Mouse (Mus musculus) right cerebral cortex, postnatal 36 days (tissue): ENCODE measurements around the gene Msx1.

ENCODE experiments used
- DNase-seq, 2 experiments: peaks; one replicate each; pipeline ENCODE4 v3.0.0; 2022; ENCODE audit warnings: low spot score in 2 of 2, mixed read lengths in 1 of 2

Msx1 gene

DNA sequence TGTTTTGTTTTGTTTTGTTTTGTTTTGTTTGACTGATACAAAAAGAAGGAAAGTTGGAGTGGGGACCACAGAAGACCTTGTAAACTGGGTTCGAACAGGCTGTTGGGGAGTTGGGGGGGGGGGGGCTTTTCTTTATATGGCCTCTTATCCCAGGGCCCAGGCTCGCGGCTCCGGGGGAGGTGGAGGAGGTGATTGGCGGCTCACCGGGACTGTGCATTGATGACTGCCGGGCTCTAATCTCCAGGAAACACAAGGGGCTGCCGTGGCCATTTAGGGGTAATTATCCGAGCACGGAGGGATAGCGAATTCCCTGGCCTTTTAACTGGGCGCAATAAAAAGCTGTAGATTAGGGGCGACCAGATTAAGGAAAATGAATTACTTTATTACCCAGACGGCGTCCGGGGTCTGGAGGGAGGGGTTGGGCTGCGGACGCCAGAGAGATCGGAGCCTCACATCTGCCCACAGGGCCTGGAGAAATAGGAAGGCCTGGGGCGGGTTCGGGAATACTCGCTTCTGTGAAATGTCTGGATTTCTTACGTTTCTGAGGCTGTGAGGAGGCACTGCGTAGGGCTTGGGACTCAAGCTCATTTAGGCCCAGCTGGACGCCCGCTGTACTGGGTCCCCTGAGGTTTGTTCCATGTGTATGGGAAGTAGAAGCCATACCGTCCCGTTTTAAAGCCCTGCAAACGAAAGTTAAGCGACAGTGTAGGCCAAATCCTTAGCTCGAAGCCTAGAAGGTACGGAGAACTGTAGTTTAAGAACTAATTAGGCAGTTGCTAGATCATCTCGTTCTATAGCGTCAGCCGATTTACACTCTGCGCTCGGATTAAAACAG is 1.4 kb upstream of the Msx1 start:
- no peak for DNase-seq

DNA sequence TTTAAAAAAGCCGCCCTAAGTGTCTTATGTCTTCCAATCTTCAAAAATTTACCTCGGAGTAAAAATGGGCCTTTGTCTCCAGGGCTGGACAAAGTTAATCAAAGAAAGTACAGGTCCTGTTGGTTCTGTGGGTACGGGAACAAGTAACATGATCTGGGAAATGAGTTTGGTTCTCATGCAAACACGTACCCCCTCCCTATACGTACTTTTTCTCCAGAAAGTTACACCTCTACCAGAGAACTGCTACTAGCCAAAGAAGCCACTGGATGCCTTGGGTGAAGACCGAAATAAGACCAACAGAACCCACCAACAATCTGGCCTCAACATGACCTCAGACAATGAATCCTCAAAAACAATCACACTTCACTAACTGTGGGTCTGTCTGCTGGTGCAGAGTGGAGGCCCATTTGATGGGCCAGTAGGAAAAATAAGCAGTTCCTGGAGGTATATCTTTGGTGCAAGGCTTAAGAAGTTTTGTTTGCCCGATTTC is 773 bp upstream of the Msx1 start:
- no peak for DNase-seq

DNA sequence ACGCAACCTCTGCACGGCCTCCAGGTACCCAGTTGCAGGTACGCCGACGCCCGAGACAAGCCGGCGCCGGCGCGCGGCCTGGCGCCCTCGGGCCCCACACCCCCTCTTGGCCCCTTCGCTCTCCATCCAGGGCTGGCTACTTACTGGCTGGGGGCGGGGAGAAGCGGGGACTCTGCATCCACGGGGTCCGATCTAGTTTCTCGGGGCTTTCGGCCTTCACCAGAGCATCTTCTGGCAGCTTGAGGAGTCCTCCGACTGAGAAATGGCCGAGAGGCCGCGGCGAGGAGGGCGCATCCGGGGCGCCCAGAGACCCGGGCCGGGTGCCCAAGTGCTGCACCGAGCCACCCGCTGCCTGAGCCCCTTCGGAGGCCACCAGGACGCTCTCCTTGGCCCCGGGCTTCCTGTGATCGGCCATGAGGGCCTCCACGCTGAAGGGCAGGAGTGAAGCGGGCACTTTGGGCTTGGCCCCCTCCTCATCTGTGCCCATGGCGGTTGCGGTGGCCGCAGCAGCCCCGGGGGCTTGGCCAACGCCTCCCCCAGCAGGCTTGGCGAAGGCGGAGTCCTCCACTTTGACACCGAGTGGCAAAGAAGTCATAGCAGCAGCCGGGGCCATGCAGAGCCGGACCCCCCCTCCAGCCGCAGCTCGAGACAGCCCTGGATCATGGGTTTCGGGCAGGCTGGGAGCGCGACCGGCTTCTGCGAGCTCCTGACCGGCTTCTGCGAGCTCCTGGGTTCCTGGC is 492 bp downstream of the Msx1 start:
- DNase-seq = no peak

- DNase-seq = no peak
Measured at GRCm38 (mm10) chr5:37822791-37823720, 1.3 kb downstream of the Msx1 start.

- no peak for DNase-seq
Measured at GRCm38 (mm10) chr5:37822116-37822707, 2.2 kb downstream of the Msx1 start.

DNA sequence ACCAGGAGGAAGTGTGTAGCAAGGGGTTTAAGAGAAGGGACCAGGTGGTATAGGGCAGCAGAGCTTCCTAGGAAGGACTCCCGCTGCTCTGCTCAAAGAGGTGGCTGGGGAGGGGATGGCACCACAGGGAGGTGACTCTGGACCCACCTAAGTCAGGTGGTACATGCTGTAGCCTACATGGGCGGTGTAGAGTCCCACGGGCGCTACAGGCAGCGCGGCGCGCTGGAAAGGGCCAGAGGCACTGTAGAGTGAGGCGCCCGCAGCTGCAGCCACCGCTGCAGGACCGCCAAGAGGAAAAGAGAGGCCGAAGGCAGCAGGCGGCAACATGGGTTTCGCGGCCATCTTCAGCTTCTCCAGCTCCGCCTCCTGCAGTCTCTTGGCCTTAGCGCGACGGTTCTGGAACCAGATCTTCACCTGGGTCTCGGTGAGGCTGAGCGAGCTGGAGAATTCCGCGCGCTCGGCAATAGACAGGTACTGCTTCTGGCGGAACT is 3.2 kb downstream of the Msx1 start:
- DNase-seq = no peak

DNA sequence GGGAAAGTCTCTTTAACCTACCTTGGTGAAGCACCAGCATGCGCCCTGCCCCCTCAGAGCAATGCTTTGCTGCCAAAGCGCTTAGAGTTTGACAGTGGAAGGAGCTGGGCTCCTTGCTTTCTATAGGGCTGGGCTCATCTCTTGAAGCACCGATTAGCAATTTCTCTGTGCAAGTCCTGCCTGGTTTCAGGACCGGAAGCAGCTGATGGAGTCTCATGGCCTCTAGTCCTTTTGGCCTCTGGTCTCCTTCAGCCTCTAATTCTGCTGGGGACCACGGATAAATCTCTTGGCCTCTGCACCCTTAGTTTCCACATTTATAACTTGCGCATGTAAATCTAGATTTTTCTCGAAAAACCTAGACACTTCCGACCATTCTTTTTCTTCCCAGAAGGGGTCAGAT is 3.7 kb downstream of the Msx1 start:
- DNase-seq = no peak

DNA sequence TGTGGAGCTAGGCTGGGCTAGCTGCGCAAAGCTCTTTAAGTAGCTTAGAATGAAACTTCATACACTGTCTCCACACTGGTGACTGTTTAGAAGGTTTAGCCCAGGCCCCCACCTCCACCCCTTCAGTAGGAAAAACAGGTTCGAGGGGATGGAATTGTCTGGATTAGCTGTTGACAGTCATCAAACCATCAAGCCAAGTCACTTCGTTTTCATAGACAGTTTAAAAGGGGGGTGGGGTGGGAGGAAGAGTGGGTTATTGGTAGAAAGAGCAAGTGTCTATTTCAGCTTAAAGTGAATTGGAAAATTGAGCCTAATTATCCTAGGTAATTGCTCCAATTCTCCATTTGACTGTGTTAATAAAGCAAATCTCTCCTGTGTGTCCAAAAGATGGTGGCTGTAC is 4.4 kb downstream of the Msx1 start:
- DNase-seq = no peak

DNA sequence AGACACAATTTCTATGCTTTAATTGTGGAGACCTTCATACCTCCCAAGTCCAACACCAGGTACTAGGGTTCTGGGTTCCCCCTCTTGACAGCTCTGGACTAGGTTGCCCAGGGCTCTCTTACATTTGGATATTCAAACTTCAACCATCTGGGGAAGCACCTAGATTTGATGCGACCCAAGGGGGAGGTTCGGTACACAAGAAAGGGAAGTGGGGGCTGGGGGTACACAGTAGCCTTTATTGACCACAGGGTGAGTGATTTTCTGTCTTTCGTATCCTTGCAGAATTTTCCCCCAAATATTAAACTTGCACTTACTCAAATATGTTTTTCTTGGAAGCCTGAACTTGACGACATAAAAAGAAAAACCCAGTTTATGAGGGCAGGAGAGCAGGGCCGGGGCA is 4.8 kb downstream of the Msx1 start:
- DNase-seq = no peak

GRCm38 (mm10) chr5:37818533-37819215 is 5.7 kb downstream of the Msx1 start:
- no peak for DNase-seq

- DNase-seq = no peak
Measured at GRCm38 (mm10) chr5:37817658-37818532, 6.5 kb downstream of the Msx1 start.

DNA sequence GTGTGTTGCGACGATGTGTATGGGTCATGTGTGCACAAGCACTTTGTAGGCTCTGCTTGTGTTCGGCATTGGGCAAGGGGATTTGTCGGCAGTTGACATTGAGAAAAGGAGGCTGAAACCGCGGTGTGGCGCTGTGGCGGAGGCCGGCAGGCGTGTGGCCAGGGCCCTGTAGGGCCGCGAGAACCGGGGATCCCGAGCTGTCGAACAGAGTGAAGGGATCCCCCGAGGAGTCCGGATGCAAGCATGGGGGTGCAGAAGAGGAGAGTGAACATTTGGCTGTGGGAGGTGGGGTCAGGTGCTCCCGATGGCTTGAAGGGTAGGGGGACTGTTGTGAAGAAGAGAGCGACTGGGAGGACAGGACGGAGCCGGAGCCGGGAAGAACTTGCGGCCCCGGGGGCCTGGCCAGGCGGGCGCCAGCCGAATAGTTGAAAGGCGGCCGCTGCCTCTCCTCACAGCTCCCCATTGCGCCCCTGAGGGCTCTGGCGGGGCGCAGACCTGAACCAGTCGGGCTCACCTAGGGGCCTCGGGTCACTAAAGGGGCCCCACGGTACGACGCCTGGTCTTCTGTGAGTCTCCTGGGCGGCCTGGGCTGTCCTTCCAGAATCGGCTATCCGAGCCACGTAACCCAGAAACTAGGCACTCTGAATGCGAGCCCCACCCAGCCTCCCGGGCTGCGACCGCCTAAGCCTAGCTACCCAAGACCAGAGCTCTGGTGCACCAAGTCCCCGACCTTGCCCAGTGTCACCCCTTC is 7.3 kb downstream of the Msx1 start:
- no peak for DNase-seq

DNA sequence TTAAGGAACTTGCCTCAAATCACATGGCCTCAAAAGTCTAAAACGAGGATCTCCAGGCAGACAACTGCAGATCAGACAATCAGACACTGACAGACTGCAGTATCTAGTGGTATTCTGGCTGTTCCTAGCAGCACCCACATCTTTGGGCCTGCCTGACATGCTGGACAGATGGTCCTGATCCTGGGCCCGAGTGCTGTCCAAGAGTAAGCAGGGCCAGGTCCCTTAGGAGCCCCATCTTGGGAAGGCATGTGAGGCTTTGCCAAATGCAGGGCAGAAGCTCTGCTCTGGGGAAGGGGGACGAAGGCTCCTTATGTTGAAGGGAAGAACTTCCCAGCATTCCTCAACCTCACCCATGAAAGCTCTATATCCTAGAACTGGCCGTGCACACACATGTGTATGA is 8.5 kb downstream of the Msx1 start:
- no peak for DNase-seq

- no peak for DNase-seq
Measured at GRCm38 (mm10) chr5:37814169-37814568, 10.2 kb downstream of the Msx1 start.

- no peak for DNase-seq
Measured at GRCm38 (mm10) chr5:37805291-37805690, 19.1 kb downstream of the Msx1 start.

GRCm38 (mm10) chr5:37804512-37805118 is 19.8 kb downstream of the Msx1 start:
- no peak for DNase-seq

GRCm38 (mm10) chr5:37797251-37797650 is 27.1 kb downstream of the Msx1 start:
- no peak for DNase-seq

GRCm38 (mm10) chr5:37796751-37797150 is 27.6 kb downstream of the Msx1 start:
- no peak for DNase-seq

- DNase-seq = no peak
Measured at GRCm38 (mm10) chr5:37795691-37796090, 28.7 kb downstream of the Msx1 start.
